Comparison of ENCODE assay signal across 9 mouse cellular contexts in genomic region chr7:96474560-96475089, GRCm38 (mm10).
DNase-seq lines count a peak whose midpoint lies in the region; ATAC-seq and TF ChIP-seq lines count a peak whose summit lies in the region.
"Had no signal": no experiment of that assay in that cellular context is flagged by ENCODE, and none has a peak within 500 bp of the region (broad histone marks: within the 10 kb centered on the region; RNA-seq: fewer than 3 reads in every experiment).

No protein-coding gene starts in this region.

- intact Hi-C loops in left cerebral cortex, postnatal 4 days (cut with DNase I), result no loop called here

- peaks cover 5% of the 10 kb centered on the region; the same call in 1 of the 2 replicates for H3K4me1 ChIP-seq in hindbrain, postnatal 0 days (ENCODE audit: insufficient read depth, low read length)
- H3K4me1 ChIP-seq in heart, embryonic 12.5 days (replicated peaks), result 0 out of 2 replicates have a peak, but pooled peaks cover 3% of the 10 kb centered on the region
- H3K4me1 ChIP-seq: heart, embryonic 13.5 days; limb, embryonic 10.5 days had no signal

- H3K9ac ChIP-seq in hindbrain, postnatal 0 days (replicated peaks; ENCODE audit: low read length), result no peak overlapping the region
- H3K9ac ChIP-seq in heart, embryonic 12.5 days, result no peak overlapping the region
- H3K9ac ChIP-seq: heart, embryonic 13.5 days had no signal

- H3K4me3 ChIP-seq in hindbrain, postnatal 0 days (ENCODE audit: low read length), result no peak overlapping the region
- no peak overlapping the region for H3K4me3 ChIP-seq in heart, embryonic 12.5 days
- H3K4me3 ChIP-seq: heart, embryonic 13.5 days; limb, embryonic 10.5 days had no signal

- 49% methylated on average over 11 of the region's 11 CpGs for WGBS in hindbrain, postnatal 0 days
- WGBS in heart, embryonic 12.5 days, result 85% methylated on average over 11 of the region's 11 CpGs

- H3K36me3 ChIP-seq in hindbrain, postnatal 0 days (ENCODE audit: insufficient read depth, low read length), result no peaks in the 10 kb centered on the region
- H3K36me3 ChIP-seq in heart, embryonic 12.5 days, result no peaks in the 10 kb centered on the region
- H3K36me3 ChIP-seq: heart, embryonic 13.5 days; limb, embryonic 10.5 days had no signal

- peak; percentile 91 for ATAC-seq in hindbrain, postnatal 0 days
- no peak for ATAC-seq in heart, embryonic 12.5 days (ENCODE audit: insufficient number of reproducible peaks, low FRiP score)

- TF ChIP-seq CTCF in hindbrain, postnatal 0 days (IDR thresholded peaks at IDR 0.05; ENCODE audit: low read depth), result no peak

- DNase-seq in adipocyte (ENCODE audit: low spot score), result peak; percentile 8
- DNase-seq in cerebellum, adult 18-20 months, result peak; percentile 29 to 31
- peak; percentile 87 for DNase-seq in hindbrain, postnatal 0 days (ENCODE audit: low spot score)
- peak; percentile 90 for DNase-seq in left cerebral cortex, postnatal 4 days
- no peak for DNase-seq in kidney, postnatal 25 days
- no peak for DNase-seq in lung, postnatal 4 days

- 0 out of 2 replicates have a peak overlapping the region, but pooled peaks have one; percentile 20 for H3K27ac ChIP-seq in hindbrain, postnatal 0 days
- H3K27ac ChIP-seq in heart, embryonic 12.5 days (ENCODE audit: poor library complexity, severe bottlenecking), result no peak overlapping the region
- H3K27ac ChIP-seq: heart, embryonic 13.5 days; limb, embryonic 10.5 days had no signal

- no peaks in the 10 kb centered on the region for H3K9me3 ChIP-seq in hindbrain, postnatal 0 days (ENCODE audit: low read length)
- H3K9me3 ChIP-seq in heart, embryonic 12.5 days (replicated peaks), result peaks cover 5% of the 10 kb centered on the region; the same call in 1 of the 2 replicates
- H3K9me3 ChIP-seq: heart, embryonic 13.5 days; limb, embryonic 10.5 days had no signal

- H3K4me2 ChIP-seq in hindbrain, postnatal 0 days (ENCODE audit: low read depth, low read length), result no peak overlapping the region
- no peak overlapping the region for H3K4me2 ChIP-seq in heart, embryonic 12.5 days
- H3K4me2 ChIP-seq: heart, embryonic 13.5 days had no signal

- H3K27me3 ChIP-seq in hindbrain, postnatal 0 days (ENCODE audit: insufficient read depth, low read length), result no peaks in the 10 kb centered on the region
- H3K27me3 ChIP-seq in heart, embryonic 12.5 days (replicated peaks), result peaks cover 13% of the 10 kb centered on the region; the same call in 1 of the 2 replicates

Comparison
In these comparisons a context has a peak if more than half of its experiments do, and no peak if none do; other contexts are left out.
1. DNase-seq: peak in adipocyte (single experiment), cerebellum, adult 18-20 months (2 of 2), hindbrain, postnatal 0 days (single experiment) and left cerebral cortex, postnatal 4 days (single experiment); none in kidney, postnatal 25 days (0 of 2) and lung, postnatal 4 days (0 of 2).